Mouse (Mus musculus) thymus, adult 2 months (tissue): ENCODE measurements around the gene Ngef. TPM values are rescaled to one million over a fixed set of nuclear protein-coding genes. Genes with fewer than 3 reads are reported as not detected.

Source experiments
- DNase-seq: peaks from one replicate; pipeline ENCODE4 v3.0.0; 2021
- H3K27ac ChIP-seq: fragments of 200-500 bp; 2 replicates; pipeline ENCODE4 v1.5.1; 2012; ENCODE audit warnings: low read length, control low read depth; ENCODE audit not compliant: control insufficient read depth, insufficient read depth
- H3K27me3 ChIP-seq: fragments of 200-500 bp; 2 replicates; pipeline ENCODE4 v1.6.1; 2012; ENCODE audit warnings: mild to moderate bottlenecking, low read length, moderate library complexity, mixed read lengths; ENCODE audit not compliant: control insufficient read depth, insufficient read depth
- H3K36me3 ChIP-seq: fragments of 200-500 bp; 2 replicates; pipeline ENCODE4 v1.6.1; 2012; ENCODE audit warnings: mild to moderate bottlenecking, low read length, moderate library complexity; ENCODE audit not compliant: control insufficient read depth, insufficient read depth
- H3K4me1 ChIP-seq: fragments of 200-500 bp; replicated peaks from 2 replicates; pipeline ENCODE4 v1.6.1; 2012; ENCODE audit warnings: low read length; ENCODE audit not compliant: control insufficient read depth, insufficient read depth
- H3K4me3 ChIP-seq: fragments of 200-500 bp; 2 replicates; pipeline ENCODE4 v1.5.1; 2012; ENCODE audit warnings: mild to moderate bottlenecking, low read length, control low read depth, moderate library complexity; ENCODE audit not compliant: control insufficient read depth, insufficient read depth
- CTCF ChIP-seq: fragments of 200-500 bp; IDR thresholded peaks from 2 replicates; pipeline ENCODE4 v1.5.1; 2012; ENCODE audit warnings: mild to moderate bottlenecking, control low read depth, low read length, moderate library complexity, borderline replicate concordance; ENCODE audit not compliant: control insufficient read depth, poor library complexity, insufficient read depth; ENCODE audit errors: extremely low read depth
- POLR2A ChIP-seq: fragments of 200-500 bp; IDR thresholded peaks from 2 replicates; pipeline ENCODE4 v1.6.1; 2012; ENCODE audit warnings: mild to moderate bottlenecking, low read length, control low read depth, moderate library complexity; ENCODE audit not compliant: control insufficient read depth, poor library complexity, insufficient read depth; ENCODE audit errors: extremely low read depth
- WGBS: fragments of 180-500 bp; shearing (Covaris S2); methylation state at CpG from one replicate; pipeline ENCODE4 v1.1.7; 2018; 5-methylcytosine and 5-hydroxymethylcytosine counted together
- polyA plus RNA-seq: library from polyadenylated mRNA; depleted of rRNA; stranded (reverse); fragments of >200 nt; gene quantifications from 2 replicates; pipeline ENCODE4 v1.2.3, GENCODE M21; 2012

Gene Ngef
- polyA plus RNA-seq, 1 experiment: 0.32 TPM

- H3K27ac ChIP-seq: no peak overlapping the region
- DNase-seq: peak; percentile 79
- H3K27me3 ChIP-seq: no peaks in the 10 kb centered on the region
- peak; percentile 86; the same call in 1 of the 2 replicates for TF ChIP-seq CTCF
- TF ChIP-seq POLR2A: no peak
- no peaks in the 10 kb centered on the region for H3K36me3 ChIP-seq
- peaks cover 10% of the 10 kb centered on the region for H3K4me1 ChIP-seq
- WGBS: 42% methylated on average over 7 of the region's 7 CpGs
- H3K4me3 ChIP-seq: no peak overlapping the region
Observed at GRCm38 (mm10) chr1:87608416-87609046, 34.9 kb upstream of the Ngef start.

DNA sequence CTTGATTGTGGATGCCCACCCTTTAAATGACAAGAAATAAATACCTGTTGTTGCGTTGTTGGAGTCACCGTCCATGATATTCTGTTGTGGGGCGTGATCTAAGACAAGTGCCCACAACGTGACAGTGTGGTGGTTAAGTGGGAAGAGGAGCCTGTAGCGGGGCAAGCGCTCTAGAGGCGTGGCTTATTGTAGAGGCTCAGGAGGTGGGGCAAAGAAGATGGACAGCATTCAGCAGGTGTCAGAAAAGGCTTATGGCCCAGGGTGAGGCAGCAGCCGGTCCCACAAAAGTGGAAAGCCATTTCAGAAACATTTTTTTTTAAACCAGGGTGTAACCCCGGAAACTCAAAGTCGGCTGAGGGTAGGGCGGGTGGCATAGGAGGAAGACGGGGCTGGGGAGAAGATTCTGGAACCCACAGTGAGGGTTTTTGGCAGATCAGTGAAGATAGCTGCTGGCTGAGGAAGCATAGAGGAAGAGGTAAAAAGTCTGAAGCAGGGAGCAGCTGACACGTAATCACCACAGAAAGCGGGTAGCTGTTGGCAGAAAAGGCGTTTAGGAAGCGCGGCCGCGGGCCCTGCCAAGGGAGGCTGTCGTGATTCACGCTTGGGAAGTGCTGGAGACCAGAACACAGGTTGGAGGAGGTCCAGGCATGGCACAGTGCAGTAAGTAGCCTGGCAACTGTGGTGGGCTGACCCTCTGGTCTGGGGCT is 33.9 kb upstream of the Ngef start:
- Histone ChIP-seq H3K27me3 (no peaks in the 10 kb centered on the region), H3K4me1 (peaks cover 10% of the 10 kb centered on the region), H3K36me3 (no peaks in the 10 kb centered on the region), H3K4me3 (peak overlapping the region; percentile 18), H3K27ac (peak overlapping the region; percentile 2; the same call in 1 of the 2 replicates)
- peak; percentile 60 for DNase-seq
- TF ChIP-seq CTCF: no peak
- TF ChIP-seq POLR2A: no peak
- WGBS: 6% methylated on average over 21 of the region's 21 CpGs

- Histone ChIP-seq H3K27me3 (no peaks in the 10 kb centered on the region), H3K4me1 (peaks cover 10% of the 10 kb centered on the region), H3K27ac (no peak overlapping the region), H3K36me3 (no peaks in the 10 kb centered on the region), H3K4me3 (no peak overlapping the region)
- 95% methylated on average over 2 of the region's 2 CpGs for WGBS
- no peak for DNase-seq
- no peak for TF ChIP-seq POLR2A
- TF ChIP-seq CTCF: no peak
Observed at GRCm38 (mm10) chr1:87605296-87605695, 31.6 kb upstream of the Ngef start.

- Histone ChIP-seq H3K27ac (no peak overlapping the region), H3K4me1 (peaks cover 10% of the 10 kb centered on the region), H3K27me3 (no peaks in the 10 kb centered on the region), H3K36me3 (no peaks in the 10 kb centered on the region), H3K4me3 (no peak overlapping the region)
- WGBS: 90% methylated on average over 5 of the region's 5 CpGs
- no peak for DNase-seq
- TF ChIP-seq POLR2A: no peak
- TF ChIP-seq CTCF: no peak
Observed at GRCm38 (mm10) chr1:87603389-87603788, 29.7 kb upstream of the Ngef start.

- TF ChIP-seq POLR2A: no peak
- TF ChIP-seq CTCF: no peak
- H3K27ac ChIP-seq: no peak overlapping the region
- WGBS: 82% methylated on average over 2 of the region's 2 CpGs
- no peak overlapping the region for H3K4me3 ChIP-seq
- H3K4me1 ChIP-seq: no peaks in the 10 kb centered on the region
- no peak for DNase-seq
- no peaks in the 10 kb centered on the region for H3K27me3 ChIP-seq
- no peaks in the 10 kb centered on the region for H3K36me3 ChIP-seq
Observed at GRCm38 (mm10) chr1:87601801-87602200, 28.1 kb upstream of the Ngef start.

DNA sequence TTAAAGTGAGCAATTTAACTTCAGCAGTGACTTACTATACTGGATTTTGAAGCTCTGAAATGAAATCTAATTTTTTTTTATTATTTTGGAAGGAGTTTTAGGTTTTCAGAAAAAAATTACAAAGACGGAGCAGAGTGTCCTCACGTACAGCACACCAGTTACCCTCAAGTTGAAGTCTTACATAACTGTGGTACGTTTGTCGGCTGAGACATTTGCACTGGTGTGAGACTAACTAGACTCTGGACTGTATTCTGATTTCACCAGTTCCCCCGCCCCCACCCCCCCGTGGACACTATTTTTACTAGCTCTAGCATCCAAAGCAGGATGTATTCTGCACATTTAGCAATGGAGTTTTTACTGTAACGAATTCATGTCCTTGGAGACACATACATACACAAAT is 26.9 kb upstream of the Ngef start:
- WGBS: 83% methylated on average over 7 of the region's 7 CpGs
- Histone ChIP-seq H3K4me1 (no peaks in the 10 kb centered on the region), H3K27ac (no peak overlapping the region), H3K4me3 (no peak overlapping the region), H3K27me3 (no peaks in the 10 kb centered on the region), H3K36me3 (no peaks in the 10 kb centered on the region)
- no peak for TF ChIP-seq CTCF
- TF ChIP-seq POLR2A: no peak
- DNase-seq: no peak
